Mouse (Mus musculus) naive thymus-derived CD4-positive, alpha-beta T cell, adult 2 months (primary cell): ENCODE measurements at regions not wholly inside any gene's neighbourhood (a gene's known extent, or its start where the extent isn't known, plus 50 kb on each side); places are given as distances from the start of the nearest gene placed in this dataset.

Experiments
- DNase-seq: peaks from one replicate; pipeline ENCODE4 v3.0.0-alpha.2; 2011; ENCODE audit warnings: low read depth

DNA sequence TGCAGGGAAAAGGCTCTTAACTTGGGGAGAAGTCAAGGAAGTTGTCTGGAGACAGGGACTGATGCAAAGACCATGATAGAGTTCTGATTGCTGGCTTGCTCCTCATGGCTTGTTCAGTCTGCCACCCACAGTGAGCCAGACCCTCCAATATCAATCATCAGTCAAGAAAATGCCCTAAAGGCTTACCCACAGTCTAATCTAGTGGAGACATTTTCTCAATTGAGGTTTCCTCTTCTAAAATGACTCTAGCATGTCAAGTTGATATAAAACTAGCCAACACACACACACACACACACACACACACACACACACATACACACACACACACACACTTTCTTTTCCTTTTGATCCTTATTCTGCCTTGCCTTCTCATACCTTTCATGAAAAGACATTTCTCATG, 367.2 kb upstream of the Pik3r1 start:
- DNase-seq = no peak

GRCm38 (mm10) chr13:102142986-102143385, 375.0 kb upstream of the Pik3r1 start:
- no peak for DNase-seq

GRCm38 (mm10) chr13:102143848-102144247, 375.8 kb upstream of the Pik3r1 start:
- no peak for DNase-seq

DNA sequence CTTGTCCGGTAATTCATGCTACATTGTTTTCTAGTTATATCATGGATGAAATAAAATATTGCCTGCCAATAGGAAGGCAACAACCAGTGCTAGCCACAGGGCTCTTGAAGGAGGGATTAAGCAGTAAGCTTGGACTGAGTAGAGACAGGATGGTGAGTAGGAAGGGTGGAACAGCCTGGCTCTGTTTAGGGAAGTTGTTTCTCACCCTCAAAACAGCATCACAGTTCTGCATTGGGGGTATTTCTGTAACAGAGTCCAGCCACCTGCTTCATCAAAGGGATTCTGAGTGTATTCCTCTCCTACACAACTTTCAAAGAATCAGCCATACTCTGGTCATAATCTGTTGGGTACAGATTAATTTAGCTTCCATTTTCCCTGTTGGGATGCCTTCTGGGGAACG, 380.0 kb upstream of the Pik3r1 start:
- no peak for DNase-seq

DNA sequence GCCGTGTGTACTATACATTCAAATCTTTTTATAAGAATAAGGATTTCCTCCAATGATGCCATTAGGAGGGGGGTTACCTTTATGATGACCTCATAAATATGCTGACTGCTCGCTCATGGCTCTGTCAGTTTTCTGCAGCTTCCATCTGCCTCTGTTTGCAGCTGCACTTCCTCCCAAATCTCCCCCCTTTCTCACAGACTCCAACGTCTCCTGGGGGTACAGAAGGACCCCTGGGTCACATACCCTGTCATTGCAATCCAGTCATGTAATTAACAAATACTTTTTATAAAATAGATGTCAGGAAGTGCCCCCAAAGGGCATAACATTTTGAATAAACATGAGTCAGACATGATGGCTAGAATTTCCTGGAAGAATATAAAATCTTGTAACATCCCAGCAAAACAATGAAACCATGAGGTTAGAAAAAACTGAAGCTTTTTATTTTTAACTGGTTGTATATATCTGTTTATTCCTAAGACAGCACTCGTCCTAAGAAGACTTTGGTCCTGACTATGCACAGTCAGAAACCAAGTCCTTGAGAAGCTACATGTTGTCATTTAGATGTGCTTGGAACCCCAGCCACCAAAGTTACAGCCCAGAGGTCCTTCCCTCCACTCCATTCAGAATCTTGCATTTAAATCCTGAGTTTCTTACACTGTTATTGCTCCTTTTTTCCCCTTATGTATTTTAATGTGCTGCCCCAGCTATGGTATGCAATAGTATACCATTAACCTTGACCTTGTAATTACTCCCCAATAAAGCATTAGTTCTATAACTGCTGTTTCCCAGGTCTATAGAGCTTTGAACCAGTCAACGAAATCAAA, 386.0 kb upstream of the Pik3r1 start:
- no peak for DNase-seq

DNA sequence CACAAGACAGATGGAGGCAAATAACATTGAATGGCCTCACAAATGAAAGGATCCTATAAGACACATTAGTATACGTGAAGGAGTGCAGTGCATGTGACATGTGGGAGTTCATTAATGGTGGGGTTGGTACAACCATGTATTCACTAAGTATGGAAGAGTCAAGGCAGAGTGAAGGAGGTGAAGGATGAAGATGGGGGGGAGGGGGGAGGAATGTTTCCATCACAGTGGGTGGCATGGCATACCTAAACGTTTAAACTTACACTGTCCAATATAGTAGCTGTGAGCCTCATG, 386.5 kb upstream of the Pik3r1 start:
- no peak for DNase-seq

DNA sequence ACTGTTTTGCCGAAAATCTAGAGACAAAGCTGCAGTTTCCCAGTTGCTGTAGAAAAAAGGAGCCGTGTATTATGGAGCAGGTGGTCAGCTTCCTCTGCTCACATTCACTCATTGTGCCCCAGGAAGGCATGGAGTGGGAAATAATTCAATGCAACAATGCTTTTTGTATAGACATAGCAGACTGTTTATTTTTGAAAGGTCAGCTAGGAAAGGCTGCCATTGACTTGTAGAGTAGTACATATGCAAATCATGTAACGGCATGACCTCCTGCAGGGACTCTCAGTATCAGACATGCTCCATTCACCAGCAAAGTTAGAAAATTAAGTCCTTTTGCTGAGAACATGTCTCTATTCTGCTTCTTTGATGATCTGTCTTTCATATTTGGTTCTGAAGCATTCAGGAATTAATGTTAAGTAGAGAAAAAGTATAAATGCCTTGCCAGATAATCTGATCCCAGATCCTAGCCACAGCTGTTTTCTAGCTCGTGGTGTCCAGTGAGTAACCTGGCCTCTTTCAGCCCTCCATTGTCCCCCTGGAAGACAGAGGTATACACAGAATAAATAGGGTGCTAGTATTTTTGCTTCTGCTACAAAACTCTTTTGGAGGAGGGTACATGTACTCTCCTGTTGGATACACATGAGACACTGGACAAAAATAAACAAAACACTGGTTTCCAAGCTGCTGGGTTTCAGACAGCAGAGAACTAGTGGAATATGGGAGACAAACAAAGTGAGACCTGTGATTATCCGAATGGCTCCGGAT, 389.5 kb upstream of the Pik3r1 start:
- no peak for DNase-seq

GRCm38 (mm10) chr13:102173382-102174234, 405.6 kb upstream of the Pik3r1 start:
- DNase-seq = no peak

- no peak for DNase-seq
Observed at GRCm38 (mm10) chr13:102174431-102174830, 406.4 kb upstream of the Pik3r1 start.

GRCm38 (mm10) chr13:102174896-102175295, 406.9 kb upstream of the Pik3r1 start:
- DNase-seq = no peak

GRCm38 (mm10) chr13:102175406-102175805, 407.4 kb upstream of the Pik3r1 start:
- DNase-seq = no peak

- DNase-seq = no peak
Observed at GRCm38 (mm10) chr13:102176456-102176855, 408.4 kb upstream of the Pik3r1 start.

DNA sequence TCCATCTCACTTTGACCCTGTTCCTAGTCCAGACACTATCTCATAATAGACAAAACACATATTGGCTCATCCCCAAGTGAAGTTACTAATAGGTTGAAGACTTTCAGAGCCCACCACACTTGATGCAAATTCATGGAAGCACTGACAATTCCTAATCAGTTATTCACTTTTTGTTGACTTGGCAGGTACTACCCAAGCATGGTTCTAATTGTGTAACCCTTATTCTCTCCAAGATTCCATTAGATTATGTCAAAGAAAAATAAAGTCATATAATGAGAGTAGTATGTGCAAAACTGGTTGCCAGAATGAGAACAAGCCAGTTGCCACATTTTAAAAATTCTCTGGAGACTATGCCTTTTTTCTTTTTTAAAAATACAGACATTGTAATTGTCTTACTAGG, 426.7 kb upstream of the Pik3r1 start:
- DNase-seq = no peak

DNA sequence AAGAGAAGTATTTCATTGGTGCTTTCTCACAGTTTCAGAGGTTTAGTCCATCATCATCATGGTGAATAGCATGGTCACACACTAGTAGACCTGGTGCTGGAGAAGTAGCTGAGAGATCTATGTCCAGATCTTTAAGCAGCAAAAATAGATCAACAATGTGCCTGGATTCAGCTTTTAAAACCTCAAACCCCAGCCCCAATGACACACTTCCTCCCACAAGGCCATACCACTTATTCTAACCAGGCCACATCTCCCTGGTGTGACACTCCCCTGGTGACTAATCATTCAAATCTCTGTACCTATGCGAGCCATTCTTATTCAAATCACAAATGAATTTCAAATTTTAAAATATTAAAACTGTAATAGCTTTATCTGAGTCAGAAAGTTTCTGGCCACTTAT, 434.3 kb upstream of the Pik3r1 start:
- no peak for DNase-seq

GRCm38 (mm10) chr13:102218486-102218885, 450.5 kb upstream of the Pik3r1 start:
- no peak for DNase-seq

GRCm38 (mm10) chr13:102231048-102231447, 462.3 kb upstream of the Cd180 start:
- DNase-seq = no peak

DNA sequence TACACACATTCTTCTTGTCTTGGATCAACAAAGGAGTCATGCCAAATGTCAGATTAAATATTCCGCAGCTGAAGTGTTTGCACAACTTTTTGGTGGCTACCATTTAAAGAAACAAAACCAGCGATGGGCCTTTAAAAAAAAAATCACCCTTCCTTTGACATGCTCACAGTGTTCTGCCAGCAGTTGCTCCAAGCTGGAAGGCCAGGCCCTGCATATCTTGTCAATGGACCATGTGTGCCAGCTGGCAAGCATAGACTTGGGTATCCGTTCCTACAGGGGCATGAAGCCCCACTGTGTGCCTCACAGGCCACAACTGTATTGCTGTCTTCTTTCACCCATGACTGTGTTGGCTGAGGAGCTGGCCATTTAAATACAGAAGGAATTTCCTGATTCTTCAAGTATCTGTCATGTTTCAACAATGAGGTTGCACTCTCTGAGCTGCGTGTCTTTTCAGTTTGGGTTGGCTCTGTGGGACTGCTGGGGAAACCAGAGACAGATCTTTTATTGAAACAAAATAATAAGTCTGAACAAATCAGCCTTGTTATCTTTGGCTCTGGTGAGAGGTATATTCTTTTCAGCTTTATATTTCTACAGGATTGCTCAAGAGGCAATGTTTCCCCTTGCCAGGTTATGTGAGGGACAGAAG, 460.9 kb upstream of the Cd180 start:
- no peak for DNase-seq

GRCm38 (mm10) chr13:102250884-102251283, 442.5 kb upstream of the Cd180 start:
- no peak for DNase-seq

- DNase-seq = no peak
Observed at GRCm38 (mm10) chr13:102251709-102252108, 441.6 kb upstream of the Cd180 start.

DNA sequence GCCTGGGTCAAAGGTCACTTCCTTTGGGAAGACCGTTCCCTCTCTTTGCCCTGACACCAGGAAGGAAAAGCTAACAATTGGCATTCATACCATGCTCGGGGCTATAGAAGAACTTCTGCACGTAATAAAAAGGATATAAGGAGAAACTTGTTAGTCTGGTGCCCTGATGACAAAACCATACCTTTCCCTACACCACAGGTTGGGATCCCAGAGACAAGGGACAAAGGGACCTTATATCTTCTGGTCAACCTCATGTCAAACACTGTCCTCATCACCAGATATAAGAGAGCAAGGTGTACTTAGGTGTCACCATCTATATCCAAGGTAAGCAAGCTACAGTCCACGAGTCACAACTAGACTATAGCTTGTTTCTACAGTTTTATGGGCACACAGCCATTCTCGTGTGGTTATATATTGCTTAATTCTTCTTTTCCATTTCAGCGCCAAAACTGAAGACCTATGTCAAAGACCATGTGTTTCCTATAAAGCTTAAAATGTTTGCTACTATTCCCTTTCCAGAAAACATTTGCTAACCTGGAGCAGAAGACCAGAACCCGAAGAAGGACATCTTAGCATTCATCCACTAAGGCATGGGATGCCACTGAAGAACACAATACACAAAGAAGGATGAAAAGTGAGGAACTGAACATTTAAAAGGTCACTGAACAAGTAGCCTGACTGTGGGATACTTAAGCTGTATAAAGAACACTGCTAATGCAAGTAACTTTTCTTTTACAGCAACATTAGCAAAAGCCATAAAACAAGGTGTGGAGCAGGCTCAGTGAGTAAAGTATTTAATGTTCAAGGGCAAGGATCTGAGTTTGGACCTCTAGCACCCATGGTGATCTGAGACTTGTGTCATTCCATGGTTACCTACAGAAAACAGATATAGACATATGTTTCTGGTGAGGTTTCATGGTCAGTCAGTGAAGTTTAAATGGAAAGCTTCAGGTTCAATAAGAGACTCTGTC, 437.7 kb upstream of the Cd180 start:
- no peak for DNase-seq

DNA sequence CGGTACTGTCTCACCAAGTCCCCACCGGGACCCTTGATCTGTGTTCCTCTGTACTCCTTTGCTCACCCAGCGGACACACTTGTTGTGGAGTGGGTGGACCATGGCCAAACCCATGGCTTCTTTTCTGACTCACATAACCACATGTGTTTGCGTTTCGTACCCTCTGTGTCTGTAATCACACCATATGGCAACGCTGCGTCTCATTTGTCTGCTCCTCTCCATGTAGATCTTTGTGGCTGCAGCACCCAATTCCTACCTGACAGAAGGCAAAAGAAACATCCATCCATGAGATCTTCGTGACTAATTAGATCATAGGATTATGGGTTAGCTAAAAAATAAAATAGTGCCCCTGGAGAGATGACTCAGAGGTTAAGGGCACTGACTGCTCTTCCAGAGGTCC, 435.2 kb upstream of the Cd180 start:
- no peak for DNase-seq
